Mouse (Mus musculus): ENCODE data around the gene Gm2a.

- TF ChIP-seq CTCF (IDR thresholded peaks at IDR 0.05; ENCODE audit: low read depth, low read length) (no peak), POLR2A (IDR thresholded peaks at IDR 0.05; ENCODE audit: borderline replicate concordance, low read depth, low read length) (no peak)
Measured at GRCm38 (mm10) chr11:55155070-55155421, 57.1 kb downstream of the Gm2a start.

All from bone marrow macrophage, adult 2 months (primary cell).